ENCODE assay signal across 18 mouse cellular contexts in the genomic region with DNA sequence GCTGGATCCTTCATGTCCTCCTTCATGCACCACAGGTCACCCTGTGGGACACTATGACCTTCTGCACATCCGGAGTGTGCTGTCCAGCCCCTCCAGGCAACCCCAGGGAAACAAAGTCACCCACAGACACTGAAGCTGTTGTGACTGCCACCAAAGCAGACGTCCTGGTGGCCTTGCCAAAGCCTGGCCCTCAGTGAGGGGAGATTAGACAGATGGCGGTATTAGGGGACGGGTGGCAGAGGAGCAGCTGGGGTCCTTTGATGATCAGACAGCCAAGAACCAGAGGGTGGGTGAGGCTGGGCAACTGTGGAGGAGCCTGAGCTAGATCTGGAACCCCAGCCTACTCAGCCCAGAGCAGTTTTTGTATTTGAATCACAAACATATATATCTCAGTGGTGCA.
"Had no signal": no experiment of that assay in that cellular context is flagged by ENCODE, and none has a peak within 500 bp of the region (broad histone marks: within the 10 kb centered on the region; RNA-seq: fewer than 3 reads in every experiment).

No protein-coding gene starts in this region.

- H3K9me3 ChIP-seq: midbrain, embryonic 10.5 days; midbrain, embryonic 12.5 days; neural tube, embryonic 13.5 days; neural tube, embryonic 15.5 days had no signal

- H3K36me3 ChIP-seq: midbrain, embryonic 10.5 days; midbrain, embryonic 12.5 days; neural tube, embryonic 13.5 days; neural tube, embryonic 15.5 days had no signal

- H3K4me2 ChIP-seq: lung, embryonic 14.5 days; midbrain, embryonic 12.5 days; neural tube, embryonic 13.5 days; neural tube, embryonic 15.5 days had no signal

- DNase-seq: lung, adult 18-20 months; lung, embryonic 14.5 days; lung, postnatal 10 days; lung, postnatal 4 days; midbrain, embryonic 14.5 days; right cerebral cortex, adult 18-20 months; right cerebral cortex, postnatal 25 days; right cerebral cortex, postnatal 4 days; spleen, adult 18-20 months; thymus, adult 18-20 months; thymus, postnatal 14 days; thymus, postnatal 36 days had no signal

- H3K27me3 ChIP-seq: midbrain, embryonic 12.5 days; neural tube, embryonic 13.5 days; neural tube, embryonic 15.5 days had no signal

- H3K27ac ChIP-seq: midbrain, embryonic 10.5 days; midbrain, embryonic 12.5 days; neural tube, embryonic 13.5 days; neural tube, embryonic 15.5 days had no signal

- H3K9ac ChIP-seq: lung, embryonic 14.5 days; midbrain, embryonic 12.5 days; neural tube, embryonic 13.5 days; neural tube, embryonic 15.5 days had no signal

- ATAC-seq: midbrain, embryonic 16.5 days had no signal

- H3K4me3 ChIP-seq: midbrain, embryonic 10.5 days; midbrain, embryonic 12.5 days; myocyte; neural tube, embryonic 13.5 days; neural tube, embryonic 15.5 days had no signal

- H3K4me1 ChIP-seq: midbrain, embryonic 10.5 days; midbrain, embryonic 12.5 days; neural tube, embryonic 13.5 days; neural tube, embryonic 15.5 days had no signal
